Mouse (Mus musculus): ENCODE results near the gene Otop2.

The Otop2 gene

GRCm38 (mm10) chr11:115348681-115349248, 41.8 kb downstream of the Otop2 start:
- no peak for DNase-seq (ENCODE audit: low spot score)

GRCm38 (mm10) chr11:115349976-115350375, 43.0 kb downstream of the Otop2 start:
- no peak for DNase-seq (ENCODE audit: low spot score)

GRCm38 (mm10) chr11:115353375-115353774, 46.4 kb downstream of the Otop2 start:
- DNase-seq (ENCODE audit: low spot score) = no peak

- peak; percentile 83 for DNase-seq (ENCODE audit: low spot score)
Observed at GRCm38 (mm10) chr11:115354183-115354582, 47.2 kb downstream of the Otop2 start.

GRCm38 (mm10) chr11:115358468-115358867, 51.5 kb downstream of the Otop2 start:
- peak; percentile 85 for DNase-seq (ENCODE audit: low spot score)

- no peak for DNase-seq (ENCODE audit: low spot score)
Observed at GRCm38 (mm10) chr11:115359293-115359692, 52.3 kb downstream of the Otop2 start.

GRCm38 (mm10) chr11:115359726-115360125, 52.8 kb downstream of the Otop2 start:
- DNase-seq (ENCODE audit: low spot score) = no peak

- DNase-seq (ENCODE audit: low spot score) = no peak
Observed at GRCm38 (mm10) chr11:115364136-115364535, 57.2 kb downstream of the Otop2 start.

- no peak for DNase-seq (ENCODE audit: low spot score)
Observed at GRCm38 (mm10) chr11:115366039-115366705, 59.2 kb downstream of the Otop2 start.

- DNase-seq (ENCODE audit: low spot score) = no peak
Observed at GRCm38 (mm10) chr11:115366706-115367394, 59.9 kb downstream of the Otop2 start.

GRCm38 (mm10) chr11:115367395-115367944, 60.5 kb downstream of the Otop2 start, which contains the start of gene Hid1:
TSS of gene Hid1 (minus strand) at chr11:115367756.
- DNase-seq (ENCODE audit: low spot score) = no peak

GRCm38 (mm10) chr11:115370368-115370767, 63.4 kb downstream of the Otop2 start:
- DNase-seq (ENCODE audit: low spot score) = no peak

GRCm38 (mm10) chr11:115371354-115371753, 64.4 kb downstream of the Otop2 start:
- DNase-seq (ENCODE audit: low spot score) = no peak

- DNase-seq (ENCODE audit: low spot score) = no peak
Observed at GRCm38 (mm10) chr11:115372015-115372414, 65.1 kb downstream of the Otop2 start.

GRCm38 (mm10) chr11:115372737-115373136, 65.8 kb downstream of the Otop2 start:
- DNase-seq (ENCODE audit: low spot score) = no peak

GRCm38 (mm10) chr11:115373805-115374694, 67.1 kb downstream of the Otop2 start:
- peak; percentile 89 for DNase-seq (ENCODE audit: low spot score)

GRCm38 (mm10) chr11:115374695-115375425, 67.9 kb downstream of the Otop2 start:
- DNase-seq (ENCODE audit: low spot score) = no peak

GRCm38 (mm10) chr11:115376722-115377121, 69.8 kb downstream of the Otop2 start:
- DNase-seq (ENCODE audit: low spot score) = no peak

- no peak for DNase-seq (ENCODE audit: low spot score)
Observed at GRCm38 (mm10) chr11:115377254-115377653, 70.3 kb downstream of the Otop2 start.

- no peak for DNase-seq (ENCODE audit: low spot score)
Observed at GRCm38 (mm10) chr11:115377854-115378253, 70.9 kb downstream of the Otop2 start.

- peak; percentile 74 for DNase-seq (ENCODE audit: low spot score)
Observed at GRCm38 (mm10) chr11:115381276-115381675, 74.3 kb downstream of the Otop2 start.
